Mouse (Mus musculus) stomach, postnatal 0 days (tissue): ENCODE results near the gene Acss2. TPM values are rescaled to one million over a fixed set of nuclear protein-coding genes. Genes with fewer than 3 reads are reported as not detected.

ENCODE experiments used
- ATAC-seq: fragments of 200-750 bp; cut with Nextera tagmentation; 2 replicates; pipeline ENCODE4 v1.8.0; 2017; ENCODE audit not compliant: low FRiP score, low TSS enrichment
- DNase-seq: peaks from one replicate; pipeline ENCODE4 v3.0.0-alpha.2; 2016; ENCODE audit warnings: low spot score
- H3K27ac ChIP-seq: fragments of 300-500 bp; sonication (generic); replicated peaks from 2 replicates; pipeline ENCODE4 v1.5.1; 2014; ENCODE audit warnings: mild to moderate bottlenecking, control low read depth
- H3K27me3 ChIP-seq: fragments of 300-500 bp; sonication (generic); 2 replicates; pipeline ENCODE4 v1.6.1; 2014; ENCODE audit warnings: low read length; ENCODE audit not compliant: control insufficient read depth, insufficient read depth
- H3K36me3 ChIP-seq: fragments of 300-500 bp; sonication (generic); 2 replicates; pipeline ENCODE4 v1.6.1; 2014; ENCODE audit warnings: low read length, mixed read lengths; ENCODE audit not compliant: control insufficient read depth, insufficient read depth
- H3K4me1 ChIP-seq: fragments of 300-500 bp; sonication (generic); replicated peaks from 2 replicates; pipeline ENCODE4 v1.6.1; 2014; ENCODE audit warnings: antibody characterized with exemption; ENCODE audit not compliant: control insufficient read depth, insufficient read depth
- H3K4me2 ChIP-seq: fragments of 300-500 bp; sonication (generic); replicated peaks from 2 replicates; pipeline ENCODE4 v1.6.1; 2014; ENCODE audit warnings: low read depth, mild to moderate bottlenecking, control low read depth, moderate library complexity
- H3K4me3 ChIP-seq: fragments of 300-500 bp; sonication (generic); 2 replicates; pipeline ENCODE4 v1.5.1; 2014; ENCODE audit warnings: low read depth, low read length, control low read depth
- H3K9ac ChIP-seq: fragments of 300-500 bp; sonication (generic); 2 replicates; pipeline ENCODE4 v1.6.1; 2014; ENCODE audit warnings: mild to moderate bottlenecking, low read length, control low read depth, mixed read lengths
- H3K9me3 ChIP-seq: fragments of 300-500 bp; sonication (generic); 2 replicates; pipeline ENCODE4 v1.6.1; 2016; ENCODE audit warnings: low read length; ENCODE audit not compliant: control insufficient read depth
- CTCF ChIP-seq: IDR thresholded peaks from 2 replicates; pipeline ENCODE4 v1.5.1; 2016; ENCODE audit warnings: antibody characterized with exemption, low read depth, mild to moderate bottlenecking, moderate library complexity
- EP300 ChIP-seq: optimal IDR thresholded peaks from 2 replicates; pipeline ENCODE3; 2016; ENCODE audit warnings: antibody characterized with exemption
- WGBS: fragments of 180-500 bp; shearing (Covaris S2); extraction: QIAGEN DNeasy Blood & Tissue Kit; methylation state at CpG from one replicate; pipeline ENCODE4 v1.1.7; 2014; 5-methylcytosine and 5-hydroxymethylcytosine counted together
- polyA plus RNA-seq: library from polyadenylated mRNA; unstranded; fragments of >200 nt; fragmentation: Nextera tagmentation; extraction: Ambion mirVana; gene quantifications from 2 replicates; pipeline ENCODE4 v1.2.1, GENCODE M21; 2015

Acss2 gene
- polyA plus RNA-seq, 1 experiment from 2014 or later: 10.3 TPM

DNA sequence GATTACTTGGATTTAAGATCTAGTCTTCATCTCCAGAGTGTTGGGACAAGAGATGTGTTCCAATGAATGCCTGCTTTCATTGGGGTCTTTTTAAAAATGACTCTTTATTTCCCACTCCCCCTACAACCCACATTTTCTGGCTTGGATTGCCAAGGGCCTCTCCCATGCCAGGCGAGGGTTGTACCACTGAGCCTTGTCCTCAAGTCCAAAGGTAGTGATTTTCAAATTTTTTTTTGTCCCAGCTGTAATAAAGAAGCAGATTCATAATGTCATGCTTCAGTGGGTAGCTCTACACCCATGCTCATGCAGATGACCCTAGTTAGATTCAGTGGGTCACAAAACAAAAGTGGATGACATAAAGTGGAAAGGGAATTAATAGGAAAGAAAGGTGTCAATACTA lies 29.2 kb downstream of the Acss2 start:
- WGBS: 72% methylated on average over 1 of the region's 1 CpGs
- H3K4me3 ChIP-seq: no peak overlapping the region
- no peaks in the 10 kb centered on the region for H3K27me3 ChIP-seq
- DNase-seq (no peak), ATAC-seq (no peak)
- no peaks in the 10 kb centered on the region for H3K36me3 ChIP-seq
- H3K27ac ChIP-seq: no peak overlapping the region
- no peaks in the 10 kb centered on the region for H3K4me1 ChIP-seq
- H3K4me2 ChIP-seq: no peak overlapping the region
- no peak overlapping the region for H3K9ac ChIP-seq
- H3K9me3 ChIP-seq: no peaks in the 10 kb centered on the region
- TF ChIP-seq CTCF (no peak), EP300 (no peak)

DNA sequence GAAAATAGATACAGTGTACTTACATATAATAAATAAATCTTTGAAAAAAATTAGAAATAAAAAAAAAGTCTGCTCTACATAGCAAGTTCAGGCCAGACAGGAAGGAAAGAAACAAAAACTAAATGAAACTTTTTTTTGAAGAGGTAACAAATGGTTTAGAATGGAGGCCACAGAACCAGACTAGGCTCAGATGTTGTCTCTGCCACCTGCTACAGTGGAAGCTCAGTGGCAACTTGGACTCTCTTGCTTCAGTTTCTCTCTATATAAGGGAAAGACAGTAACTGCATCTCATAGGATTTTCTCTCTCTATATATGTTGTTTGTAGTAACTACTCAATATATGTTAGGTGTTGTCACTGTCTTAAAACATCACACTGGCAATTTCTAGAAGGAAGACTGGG lies 34.6 kb downstream of the Acss2 start:
- Histone ChIP-seq H3K27ac (no peak overlapping the region; the same call in 1 of the 2 replicates), H3K9ac (no peak overlapping the region), H3K4me3 (no peak overlapping the region)

DNA sequence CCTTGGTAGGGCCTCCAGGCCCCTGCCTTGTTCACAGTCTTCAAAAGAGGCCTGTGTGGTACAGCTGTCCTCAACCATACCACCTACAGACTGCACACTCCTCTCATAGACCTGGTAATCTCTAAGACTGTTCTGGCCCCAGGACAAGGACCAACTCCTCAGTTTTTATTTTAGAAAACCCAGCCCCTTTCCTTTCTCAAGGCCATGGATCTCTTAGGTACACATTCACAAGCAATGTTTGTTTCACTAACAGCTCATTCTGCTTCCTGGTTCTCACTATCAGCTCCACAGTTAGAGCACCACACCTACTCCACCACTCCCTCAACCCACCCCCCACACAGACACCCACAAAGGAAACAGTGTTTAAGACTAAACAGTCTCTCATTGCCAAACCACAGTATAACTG lies 35.2 kb downstream of the Acss2 start:
- Histone ChIP-seq H3K4me2 (no peak overlapping the region), H3K4me3 (no peak overlapping the region), H3K4me1 (no peaks in the 10 kb centered on the region), H3K36me3 (no peaks in the 10 kb centered on the region), H3K9me3 (no peaks in the 10 kb centered on the region), H3K27me3 (no peaks in the 10 kb centered on the region), H3K9ac (no peak overlapping the region), H3K27ac (peak overlapping the region; percentile 86)
- no peak for TF ChIP-seq CTCF
- TF ChIP-seq EP300: no peak
- ATAC-seq (peak; percentile 96), DNase-seq (peak; percentile 77)

More for the DNA sequence above, 34.6 kb downstream of the Acss2 start:
- Histone ChIP-seq H3K9me3 (no peaks in the 10 kb centered on the region), H3K4me2 (no peak overlapping the region), H3K36me3 (no peaks in the 10 kb centered on the region), H3K27me3 (no peaks in the 10 kb centered on the region), H3K4me1 (no peaks in the 10 kb centered on the region)
- no peak for TF ChIP-seq EP300
- TF ChIP-seq CTCF: no peak
- DNase-seq (no peak), ATAC-seq (no peak)

DNA sequence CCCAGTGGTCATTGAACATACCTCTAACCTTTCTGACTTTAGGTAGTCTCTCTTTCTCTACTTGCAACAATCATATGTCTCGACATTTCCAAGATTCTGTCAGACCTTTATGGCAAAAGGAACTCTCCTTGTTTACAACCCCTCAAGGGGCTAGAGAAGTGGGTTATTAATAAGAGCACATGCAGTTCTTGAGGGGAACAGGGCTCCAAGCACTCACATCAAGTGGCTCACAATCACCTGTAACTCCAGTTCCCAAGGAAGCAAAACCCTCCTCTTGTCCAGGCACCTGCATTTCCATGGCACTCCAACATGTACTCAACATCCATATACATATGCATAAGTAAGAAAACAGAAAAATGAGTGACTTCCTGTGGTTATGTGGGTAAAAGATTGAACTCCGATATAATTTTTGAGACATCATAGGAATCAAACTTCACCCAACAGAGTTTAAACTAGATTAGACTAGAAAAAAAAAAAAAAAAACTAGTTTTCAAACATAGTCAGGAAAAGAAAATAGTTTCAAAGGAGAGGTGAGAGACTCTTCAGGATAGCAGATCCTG lies 36.8 kb downstream of the Acss2 start:
- no peak for ATAC-seq
- TF ChIP-seq EP300: no peak
- H3K4me2 ChIP-seq: no peak overlapping the region

DNA sequence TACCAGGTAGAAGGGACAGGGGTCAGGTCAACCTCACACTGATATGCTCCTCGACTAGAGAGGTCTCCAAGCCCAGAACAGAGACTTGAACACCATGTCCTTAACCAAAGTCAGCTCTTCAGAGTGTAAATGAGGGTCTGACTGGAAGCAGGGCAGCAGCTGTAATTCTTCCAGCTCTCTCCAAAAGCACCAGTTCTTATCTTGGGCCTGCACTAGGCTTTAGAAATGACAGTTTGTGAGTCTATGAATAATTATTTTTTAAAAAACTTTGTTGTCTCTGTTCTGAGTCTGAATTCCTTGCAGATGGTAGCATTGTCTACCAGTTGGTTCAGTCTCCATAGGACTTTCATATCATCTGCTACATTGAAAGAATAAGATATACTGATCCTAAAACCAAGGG lies 44.5 kb downstream of the Acss2 start:
- H3K4me1 ChIP-seq: no peaks in the 10 kb centered on the region
- no peak overlapping the region for H3K9ac ChIP-seq
- H3K36me3 ChIP-seq: peaks cover 3% of the 10 kb centered on the region; the same call in 1 of the 2 replicates
- WGBS: 48% methylated on average over 1 of the region's 1 CpGs
- H3K4me3 ChIP-seq: no peak overlapping the region
- no peaks in the 10 kb centered on the region for H3K9me3 ChIP-seq
- DNase-seq (no peak), ATAC-seq (no peak)
- TF ChIP-seq CTCF: no peak
- no peak for TF ChIP-seq EP300
- no peaks in the 10 kb centered on the region for H3K27me3 ChIP-seq
- no peak overlapping the region for H3K4me2 ChIP-seq
- no peak overlapping the region for H3K27ac ChIP-seq

More for the DNA sequence above, 36.8 kb downstream of the Acss2 start:
- no peaks in the 10 kb centered on the region for H3K9me3 ChIP-seq
- H3K27me3 ChIP-seq: no peaks in the 10 kb centered on the region
- no peak overlapping the region for H3K9ac ChIP-seq
- no peaks in the 10 kb centered on the region for H3K36me3 ChIP-seq
- WGBS: 91% methylated on average over 2 of the region's 2 CpGs
- DNase-seq: no peak
- no peak overlapping the region for H3K4me3 ChIP-seq
- no peaks in the 10 kb centered on the region for H3K4me1 ChIP-seq
- no peak overlapping the region for H3K27ac ChIP-seq

DNA sequence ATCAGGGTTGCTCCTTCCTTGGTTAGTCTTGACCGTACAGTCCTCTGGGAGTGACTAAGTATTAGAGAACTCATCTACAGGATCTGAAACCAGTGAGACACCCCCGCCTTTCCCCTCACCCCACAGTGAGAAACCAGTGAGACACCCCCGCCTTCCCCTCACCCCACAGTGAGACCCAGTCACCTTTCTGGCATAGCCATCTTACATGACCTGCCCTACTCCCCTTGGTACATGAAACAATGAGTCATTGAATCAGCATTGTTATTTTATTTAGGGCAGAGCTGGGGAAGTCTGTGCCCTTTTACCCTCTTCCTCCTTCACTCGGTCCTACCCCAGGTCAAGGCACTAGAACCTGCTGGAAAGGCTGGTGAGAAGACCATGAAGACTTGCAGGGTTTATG lies 45.2 kb downstream of the Acss2 start:
- no peak overlapping the region for H3K27ac ChIP-seq
- H3K4me1 ChIP-seq: no peaks in the 10 kb centered on the region
- peak; percentile 85 for ATAC-seq
- H3K9ac ChIP-seq: no peak overlapping the region
- H3K36me3 ChIP-seq: peaks cover 3% of the 10 kb centered on the region; the same call in 1 of the 2 replicates
- DNase-seq: no peak
- no peaks in the 10 kb centered on the region for H3K9me3 ChIP-seq
- no peak for TF ChIP-seq CTCF
- TF ChIP-seq EP300: no peak
- no peak overlapping the region for H3K4me3 ChIP-seq
- no peak overlapping the region for H3K4me2 ChIP-seq
- H3K27me3 ChIP-seq: no peaks in the 10 kb centered on the region
- WGBS: 79% methylated on average over 4 of the region's 4 CpGs
